Mouse (Mus musculus) bone marrow, adult 2 months (tissue): ENCODE results near the gene Cdc6. TPM values are rescaled to one million over a fixed set of nuclear protein-coding genes. Genes with fewer than 3 reads are reported as not detected.

Experiments
- H3K27ac ChIP-seq: fragments of 200-500 bp; 2 replicates; pipeline ENCODE4 v1.5.1; 2012; ENCODE audit warnings: low read depth, mild to moderate bottlenecking, control low read depth, inconsistent platforms, low read length; ENCODE audit not compliant: control insufficient read depth, poor library complexity, insufficient read depth
- H3K4me1 ChIP-seq: fragments of 200-500 bp; 2 replicates; pipeline ENCODE4 v1.6.1; 2011; ENCODE audit warnings: low read length; ENCODE audit not compliant: control insufficient read depth, insufficient read depth
- H3K4me3 ChIP-seq: fragments of 200-500 bp; replicated peaks from 2 replicates; pipeline ENCODE3; 2011; ENCODE audit warnings: mild to moderate bottlenecking, low read depth, low read length, control low read depth; ENCODE audit not compliant: control insufficient read depth
- CTCF ChIP-seq: fragments of 200-500 bp; IDR thresholded peaks from 2 replicates; pipeline ENCODE4 v1.5.1; 2011; ENCODE audit warnings: low read length, control low read depth; ENCODE audit not compliant: control insufficient read depth, insufficient read depth
- POLR2A ChIP-seq: fragments of 200-500 bp; IDR thresholded peaks from 2 replicates; pipeline ENCODE4 v1.6.1; 2011; ENCODE audit warnings: low read depth, mild to moderate bottlenecking, control low read depth, low read length, borderline replicate concordance; ENCODE audit not compliant: control insufficient read depth
- whole genome bisulfite sequencing: fragments of 180-500 bp; shearing (Covaris S2); methylation state at CpG from one replicate; pipeline ENCODE4 v1.1.7; 2018; 5-methylcytosine and 5-hydroxymethylcytosine counted together
- polyA plus RNA-seq: library from polyadenylated mRNA; stranded (reverse); fragments of >200 nt; gene quantifications from 2 replicates; pipeline ENCODE4 v1.2.4, GENCODE M21; 2011; ENCODE audit warnings: low replicate concordance; ENCODE audit not compliant: missing spikeins, insufficient read depth, insufficient read length

Gene Cdc6
- polyA plus RNA-seq, 1 experiment: 53.9 TPM

- TF ChIP-seq POLR2A (no peak), CTCF (no peak)
- peaks cover 5% of the 10 kb centered on the region for H3K4me1 ChIP-seq
- WGBS: 11% methylated on average over 18 of the region's 18 CpGs
- peak overlapping the region; percentile 72 for H3K4me3 ChIP-seq
- peak overlapping the region; percentile 84 for H3K27ac ChIP-seq
Observed at GRCm38 (mm10) chr11:98961051-98961592, 53.5 kb downstream of the Cdc6 start.

- Histone ChIP-seq H3K4me3 (peak overlapping the region; percentile 72), H3K27ac (peak overlapping the region; percentile 84; the same call in 1 of the 2 replicates), H3K4me1 (peaks cover 5% of the 10 kb centered on the region)
- 14% methylated on average over 8 of the region's 8 CpGs for WGBS
- no peak for TF ChIP-seq CTCF
Observed at GRCm38 (mm10) chr11:98961766-98962165, 54.2 kb downstream of the Cdc6 start.

DNA sequence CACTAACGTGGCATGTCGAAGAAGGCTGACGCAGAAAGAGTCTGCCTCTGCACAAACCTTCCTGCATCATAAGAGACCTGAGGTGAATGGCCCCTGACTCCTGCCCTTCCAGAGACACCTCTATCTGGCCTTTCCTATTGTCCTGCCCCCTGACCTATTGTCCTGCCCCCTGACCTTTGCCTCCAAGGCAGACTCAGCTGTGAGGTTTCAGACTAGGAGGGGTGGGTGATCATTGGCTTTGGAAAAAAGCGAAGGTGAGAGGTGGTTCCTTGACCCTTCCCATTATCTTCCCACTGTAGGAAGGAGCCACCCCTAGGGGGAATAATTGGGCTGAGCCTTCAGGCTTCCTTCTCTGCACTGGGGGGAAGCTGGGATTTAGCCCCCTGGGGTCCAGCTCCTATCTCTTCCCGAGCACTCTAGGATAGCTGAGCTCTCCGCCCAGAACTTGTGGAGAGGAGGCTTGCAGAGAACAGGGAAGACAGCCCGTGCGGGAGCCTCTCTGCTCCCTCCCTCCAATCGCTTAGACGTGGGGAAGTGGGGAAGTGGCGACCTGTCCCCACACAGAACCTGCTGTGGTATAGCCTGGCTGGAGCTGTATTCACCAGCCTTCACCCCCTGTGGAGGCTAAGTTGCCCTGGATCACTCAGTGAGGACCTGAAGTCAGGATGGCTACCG is 55.0 kb downstream of the Cdc6 start:
- H3K4me1 ChIP-seq: peaks cover 5% of the 10 kb centered on the region

DNA sequence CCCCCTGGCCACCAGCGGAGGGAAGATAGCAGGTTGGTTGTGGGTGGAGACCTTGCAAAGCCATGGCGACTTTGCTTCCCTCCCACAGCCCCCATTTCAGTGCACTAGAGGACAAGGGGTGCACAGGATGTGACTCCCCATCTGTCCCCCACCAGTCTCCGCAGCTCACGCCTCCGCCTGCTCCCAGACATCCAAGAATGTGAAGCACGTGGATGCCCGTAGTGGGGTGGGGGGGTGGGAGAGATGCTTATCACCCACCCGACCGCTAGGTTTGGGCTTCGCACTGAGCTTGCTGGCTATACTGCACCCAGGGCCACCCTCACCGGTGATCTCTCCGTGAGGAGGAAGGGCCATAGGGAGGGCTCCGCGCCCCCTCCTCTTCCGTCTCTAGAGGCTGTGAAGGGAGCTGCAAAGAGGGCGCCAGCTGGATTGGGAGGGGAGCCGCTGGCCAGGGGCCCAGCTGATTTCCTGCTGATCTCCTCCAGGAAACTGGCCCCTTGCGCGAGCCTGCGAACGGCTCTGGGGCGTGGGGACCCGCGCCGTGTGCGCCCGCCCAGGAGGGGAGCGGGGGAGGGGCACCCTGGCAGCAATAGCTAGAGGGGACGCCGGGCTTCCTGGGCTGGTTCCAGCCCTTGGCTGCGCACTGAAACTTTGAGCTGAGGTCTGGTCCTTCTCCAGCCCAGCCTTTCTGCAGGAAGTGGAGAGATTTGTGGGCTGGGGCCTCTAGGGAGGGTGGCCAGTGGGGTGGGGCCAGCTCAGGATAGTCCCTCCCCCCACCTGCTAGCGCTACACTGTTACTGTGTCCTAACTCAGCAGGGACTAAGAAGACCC is 55.8 kb downstream of the Cdc6 start:
- Histone ChIP-seq H3K4me1 (peaks cover 5% of the 10 kb centered on the region), H3K27ac (peak overlapping the region; percentile 61), H3K4me3 (peak overlapping the region; percentile 75)
- TF ChIP-seq CTCF (no peak), POLR2A (peak; percentile 45; the same call in 1 of the 2 replicates)
- under 1% methylated on average over 32 of the region's 32 CpGs for WGBS

More for the DNA sequence above, 55.0 kb downstream of the Cdc6 start:
- TF ChIP-seq POLR2A (no peak), CTCF (no peak)
- H3K4me3 ChIP-seq: peak overlapping the region; percentile 75
- H3K27ac ChIP-seq: peak overlapping the region; percentile 36
- WGBS: 27% methylated on average over 12 of the region's 12 CpGs

DNA sequence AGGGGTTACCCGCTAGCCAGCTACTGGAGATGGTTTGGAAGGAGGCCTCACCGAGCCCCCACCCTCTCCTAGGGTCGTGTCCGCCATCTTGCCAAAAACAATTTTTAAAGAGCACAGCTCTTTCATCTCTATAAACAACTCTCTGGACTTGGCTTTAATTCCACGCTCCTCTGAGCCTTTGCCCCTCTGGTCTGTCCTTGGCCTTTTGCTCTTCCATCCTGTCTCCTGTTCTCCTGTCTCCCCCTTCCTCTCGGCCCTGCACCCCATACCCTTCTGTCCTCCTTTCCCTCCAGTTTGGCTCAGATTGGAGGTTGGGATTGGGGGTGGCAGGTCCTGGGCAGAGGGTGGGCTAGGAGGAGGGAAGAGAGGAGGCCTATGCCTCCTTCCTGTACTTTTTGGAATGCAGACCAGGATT is 56.6 kb downstream of the Cdc6 start:
- Histone ChIP-seq H3K27ac (no peak overlapping the region), H3K4me3 (peak overlapping the region; percentile 15), H3K4me1 (peaks cover 5% of the 10 kb centered on the region)
- WGBS: 26% methylated on average over 6 of the region's 6 CpGs
- TF ChIP-seq CTCF (no peak), POLR2A (no peak)

- no peak overlapping the region for H3K27ac ChIP-seq
- 52% methylated on average over 15 of the region's 15 CpGs for WGBS
- H3K4me1 ChIP-seq: peaks cover 3% of the 10 kb centered on the region
- H3K4me3 ChIP-seq: no peak overlapping the region
- no peak for TF ChIP-seq CTCF
- TF ChIP-seq POLR2A: no peak
Observed at GRCm38 (mm10) chr11:98964616-98965415, 57.2 kb downstream of the Cdc6 start.

GRCm38 (mm10) chr11:98965416-98966077 is 57.9 kb downstream of the Cdc6 start:
- no peak overlapping the region for H3K4me3 ChIP-seq
- 61% methylated on average over 11 of the region's 11 CpGs for WGBS
- TF ChIP-seq POLR2A (no peak), CTCF (no peak)
- no peak overlapping the region for H3K27ac ChIP-seq
- H3K4me1 ChIP-seq: peaks cover 3% of the 10 kb centered on the region
